Mouse (Mus musculus) E14TG2a.4 (cell line): Measurements from ENCODE around the gene Osbp2.

Experiments
- CTCF ChIP-seq: conservative IDR thresholded peaks from 2 replicates; pipeline ENCODE4 v1.5.1; 2014; ENCODE audit warnings: low read length
- NANOG ChIP-seq: IDR thresholded peaks from 2 replicates; pipeline ENCODE4 v1.6.1; 2014; ENCODE audit warnings: borderline replicate concordance, low read length, mixed read lengths
- POU5F1 ChIP-seq: IDR thresholded peaks from 2 replicates; pipeline ENCODE4 v1.6.1; 2014; ENCODE audit warnings: low read length, borderline replicate concordance

DNA sequence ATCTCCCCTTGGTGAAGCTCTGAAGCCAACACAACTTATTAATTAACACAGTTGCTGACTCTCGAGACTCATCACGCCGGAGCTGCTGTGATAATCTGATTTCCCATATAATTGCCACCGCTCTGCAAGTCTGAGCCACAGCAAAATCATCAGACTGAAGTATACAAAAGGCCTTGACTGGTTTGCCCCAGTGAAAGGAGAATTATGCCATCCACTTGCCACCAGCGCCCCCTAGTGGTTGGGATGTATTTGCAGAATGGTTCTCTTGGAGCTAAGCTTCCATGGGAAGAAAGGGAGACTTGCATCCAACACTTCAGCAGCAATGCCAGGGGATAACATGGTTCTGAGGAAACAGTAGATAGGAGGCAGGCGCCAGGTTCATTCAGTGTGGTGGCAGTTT lies 77.1 kb downstream of the Osbp2 start:
- TF ChIP-seq CTCF (peak; percentile 82), POU5F1 (no peak), NANOG (no peak)
